Mouse (Mus musculus) hindbrain, embryonic 15.5 days (tissue): Measurements from ENCODE around the gene Tcte3. TPM values are rescaled to one million over a fixed set of nuclear protein-coding genes. Genes with fewer than 3 reads are reported as not detected.
A peak's percentile ranks its signal among the peaks of the same experiment; 100 is the strongest.
"Not testable (repeated sequence)": the region's sequence is repeated elsewhere in the genome, so short reads cannot be mapped to it uniquely, and the experiment has no call there.

Source experiments
- ATAC-seq: fragments of 200-750 bp; cut with Nextera tagmentation; 2 replicates; pipeline ENCODE4 v1.8.0; 2017; ENCODE audit warnings: low read depth, moderate number of reproducible peaks, moderate TSS enrichment; ENCODE audit not compliant: low FRiP score
- H3K27ac ChIP-seq: fragments of 300-500 bp; sonication (generic); replicated peaks from 2 replicates; pipeline ENCODE4 v1.5.1; 2015; ENCODE audit warnings: mild to moderate bottlenecking, inconsistent platforms
- H3K27me3 ChIP-seq: fragments of 300-500 bp; sonication (generic); 2 replicates; pipeline ENCODE4 v1.6.1; 2015; ENCODE audit warnings: control low read depth, inconsistent platforms
- H3K36me3 ChIP-seq: fragments of 300-500 bp; sonication (generic); 2 replicates; pipeline ENCODE4 v1.6.1; 2015; ENCODE audit warnings: control low read depth, inconsistent platforms
- H3K4me1 ChIP-seq: fragments of 300-500 bp; sonication (generic); replicated peaks from 2 replicates; pipeline ENCODE4 v1.6.1; 2015; ENCODE audit warnings: control low read depth, inconsistent platforms
- H3K4me2 ChIP-seq: fragments of 300-500 bp; sonication (generic); 2 replicates; pipeline ENCODE4 v1.6.1; 2015; ENCODE audit warnings: moderate library complexity, mild to moderate bottlenecking, inconsistent platforms
- H3K4me3 ChIP-seq: fragments of 300-500 bp; sonication (generic); 2 replicates; pipeline ENCODE4 v1.5.1; 2015; ENCODE audit warnings: mild to moderate bottlenecking, inconsistent platforms
- H3K9ac ChIP-seq: fragments of 300-500 bp; sonication (generic); 2 replicates; pipeline ENCODE4 v1.6.1; 2015; ENCODE audit warnings: inconsistent platforms
- H3K9me3 ChIP-seq: fragments of 300-500 bp; sonication (generic); 2 replicates; pipeline ENCODE4 v1.6.1; 2016; ENCODE audit warnings: control low read depth, inconsistent platforms
- WGBS: fragments of 180-500 bp; shearing (Covaris S2); methylation state at CpG from one replicate; pipeline ENCODE4 v1.1.7; 2015; 5-methylcytosine and 5-hydroxymethylcytosine counted together
- polyA plus RNA-seq: library from polyadenylated mRNA; unstranded; fragments of >200 nt; fragmentation: Nextera tagmentation; extraction: Ambion mirVana; gene quantifications from 2 replicates; pipeline ENCODE4 v1.2.1, GENCODE M21; 2015

The Tcte3 gene
- polyA plus RNA-seq = 0.52 and 0.71 TPM in 2 replicates

- H3K27me3 ChIP-seq, H3K9me3 ChIP-seq, H3K27ac ChIP-seq, H3K4me2 ChIP-seq, H3K36me3 ChIP-seq, H3K4me1 ChIP-seq, H3K9ac ChIP-seq: not testable (repeated sequence)
- peak; percentile 98 for ATAC-seq
- WGBS = 0% methylated on average over 10 of the region's 56 CpGs
- H3K4me3 ChIP-seq = peak within 1 kb of the TSS; percentile 21; the same call in 1 of the 2 replicates
Measured at GRCm38 (mm10) chr17:15041175-15041729, at the start of gene Tcte3, which contains the start of the genes Ermard and Gm3448. Gene Tcte3 (minus strand): TSS chr17:15041488. Gene Ermard (plus strand): TSS chr17:15041208. Gene Gm3448 (minus strand): TSS chr17:15041537.

DNA sequence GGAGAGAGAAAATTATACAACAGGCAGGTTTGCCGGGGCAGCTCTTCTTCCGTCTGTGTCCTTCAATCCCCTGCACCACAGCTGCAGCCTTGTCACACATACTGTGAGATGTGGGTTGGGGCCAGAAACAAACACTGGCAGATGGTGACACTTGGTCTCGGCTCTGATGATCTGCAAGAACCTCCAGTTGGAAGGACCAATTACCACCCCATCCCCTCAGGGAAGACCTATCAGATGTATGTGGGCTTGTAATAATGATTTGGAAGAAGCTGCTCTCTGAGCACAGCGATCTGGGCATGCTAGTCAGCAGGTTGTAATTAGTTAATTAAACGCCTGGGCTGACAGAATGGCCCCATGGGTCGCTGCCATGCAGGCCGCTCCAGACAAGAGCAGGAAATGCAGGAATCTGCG is 47.3 kb upstream of the Tcte3 start:
- Histone ChIP-seq H3K9ac (no peak overlapping the region), H3K4me3 (no peak overlapping the region), H3K4me1 (peaks cover 20% of the 10 kb centered on the region), H3K36me3 (no peaks in the 10 kb centered on the region), H3K4me2 (peak overlapping the region; percentile 16; the same call in 1 of the 2 replicates), H3K27me3 (no peaks in the 10 kb centered on the region), H3K27ac (peak overlapping the region; percentile 28), H3K9me3 (no peaks in the 10 kb centered on the region)
- ATAC-seq = peak; percentile 87
- 8% methylated on average over 8 of the region's 8 CpGs for WGBS

GRCm38 (mm10) chr17:15088166-15088565 is 46.9 kb upstream of the Tcte3 start:
- H3K9ac ChIP-seq = no peak overlapping the region
- H3K4me1 ChIP-seq = peaks cover 20% of the 10 kb centered on the region
- H3K4me2 ChIP-seq = no peak overlapping the region
- peak; percentile 70 for ATAC-seq
- WGBS = 25% methylated on average over 2 of the region's 2 CpGs
- H3K27ac ChIP-seq = peak overlapping the region; percentile 28
- H3K9me3 ChIP-seq = no peaks in the 10 kb centered on the region
- H3K36me3 ChIP-seq = no peaks in the 10 kb centered on the region
- no peaks in the 10 kb centered on the region for H3K27me3 ChIP-seq
- no peak overlapping the region for H3K4me3 ChIP-seq

DNA sequence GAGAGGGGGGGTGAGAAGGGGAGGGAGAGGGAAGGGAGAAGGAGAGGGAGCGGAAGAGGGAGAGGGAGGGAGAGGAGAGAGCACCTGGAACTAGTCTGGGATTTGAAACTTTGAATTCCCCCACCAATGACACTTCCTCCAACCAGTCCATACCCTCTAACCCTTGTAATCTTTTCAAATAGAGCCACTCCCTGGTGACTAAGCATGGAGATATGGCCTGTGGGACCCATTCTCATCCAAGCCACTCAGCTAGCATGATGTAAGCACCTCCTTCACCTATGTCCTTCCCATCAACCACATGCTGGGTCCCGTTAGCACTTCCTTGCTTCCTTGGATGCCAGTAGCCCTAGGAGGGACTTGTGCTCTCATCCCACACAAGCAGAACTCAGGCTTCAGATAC is 43.7 kb upstream of the Tcte3 start:
- Histone ChIP-seq H3K4me2 (no peak overlapping the region), H3K27me3 (0 out of 2 replicates have a peak, but pooled peaks cover 3% of the 10 kb centered on the region), H3K9ac (no peak overlapping the region), H3K9me3 (no peaks in the 10 kb centered on the region), H3K4me1 (peaks cover 20% of the 10 kb centered on the region), H3K4me3 (no peak overlapping the region), H3K36me3 (no peaks in the 10 kb centered on the region), H3K27ac (no peak overlapping the region)
- ATAC-seq = no peak
- WGBS = 74% methylated on average over 2 of the region's 2 CpGs

GRCm38 (mm10) chr17:15084226-15084848 is 43.0 kb upstream of the Tcte3 start:
- no peaks in the 10 kb centered on the region for H3K9me3 ChIP-seq
- H3K4me2 ChIP-seq = no peak overlapping the region
- no peak overlapping the region for H3K27ac ChIP-seq
- no peak for ATAC-seq
- H3K4me3 ChIP-seq = no peak overlapping the region
- H3K36me3 ChIP-seq = no peaks in the 10 kb centered on the region
- H3K27me3 ChIP-seq = 0 out of 2 replicates have a peak, but pooled peaks cover 3% of the 10 kb centered on the region
- peaks cover 18% of the 10 kb centered on the region for H3K4me1 ChIP-seq
- no peak overlapping the region for H3K9ac ChIP-seq
- WGBS = 58% methylated on average over 13 of the region's 13 CpGs

GRCm38 (mm10) chr17:15077536-15077935 is 36.2 kb upstream of the Tcte3 start:
- H3K4me2 ChIP-seq = no peak overlapping the region
- H3K36me3 ChIP-seq = no peaks in the 10 kb centered on the region
- H3K27me3 ChIP-seq = 0 out of 2 replicates have a peak, but pooled peaks cover 3% of the 10 kb centered on the region
- ATAC-seq = no peak
- 50% methylated on average over 2 of the region's 2 CpGs for WGBS
- H3K9ac ChIP-seq = no peak overlapping the region
- no peaks in the 10 kb centered on the region for H3K9me3 ChIP-seq
- no peak overlapping the region for H3K4me3 ChIP-seq
- no peak overlapping the region for H3K27ac ChIP-seq
- H3K4me1 ChIP-seq = no peaks in the 10 kb centered on the region

- WGBS = 83% methylated on average over 8 of the region's 8 CpGs
- H3K27me3 ChIP-seq = no peaks in the 10 kb centered on the region
- no peak overlapping the region for H3K4me2 ChIP-seq
- no peak overlapping the region for H3K4me3 ChIP-seq
- no peak for ATAC-seq
- H3K4me1 ChIP-seq = no peaks in the 10 kb centered on the region
- H3K36me3 ChIP-seq = no peaks in the 10 kb centered on the region
- H3K9ac ChIP-seq = no peak overlapping the region
- H3K9me3 ChIP-seq = no peaks in the 10 kb centered on the region
- no peak overlapping the region for H3K27ac ChIP-seq
Measured at GRCm38 (mm10) chr17:15075033-15075432, 33.7 kb upstream of the Tcte3 start.

GRCm38 (mm10) chr17:15072211-15072610 is 30.9 kb upstream of the Tcte3 start:
- H3K27ac ChIP-seq = no peak overlapping the region
- ATAC-seq = 0 out of 2 replicates have a peak, but pooled peaks have one; percentile 44
- H3K4me1 ChIP-seq = no peaks in the 10 kb centered on the region
- H3K36me3 ChIP-seq = no peaks in the 10 kb centered on the region
- 66% methylated on average over 2 of the region's 2 CpGs for WGBS
- H3K4me3 ChIP-seq = no peak overlapping the region
- no peak overlapping the region for H3K9ac ChIP-seq
- H3K9me3 ChIP-seq = no peaks in the 10 kb centered on the region
- no peak overlapping the region for H3K4me2 ChIP-seq
- H3K27me3 ChIP-seq = no peaks in the 10 kb centered on the region

DNA sequence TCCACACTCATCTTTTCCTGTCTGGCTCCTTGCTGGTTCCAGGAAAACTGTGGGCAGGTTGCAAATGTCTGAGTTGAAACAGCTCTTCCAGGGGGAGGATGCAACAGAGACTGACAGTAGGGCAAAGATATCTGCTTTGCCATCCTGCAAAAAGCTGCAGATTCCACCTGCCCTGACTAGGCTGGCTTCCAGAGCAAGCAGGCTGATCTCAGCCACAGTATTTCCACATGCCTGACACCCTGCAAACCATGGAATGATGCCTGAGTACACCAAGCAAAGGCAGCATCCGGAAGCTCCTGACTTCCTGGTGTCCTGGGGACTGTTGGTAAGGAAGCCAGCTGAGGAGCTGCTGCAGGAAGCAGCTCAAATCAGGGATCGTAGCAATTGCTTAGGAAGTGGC is 27.8 kb upstream of the Tcte3 start:
- Histone ChIP-seq H3K4me3 (no peak overlapping the region), H3K4me1 (peaks cover 9% of the 10 kb centered on the region), H3K36me3 (0 out of 2 replicates have a peak, but pooled peaks cover 3% of the 10 kb centered on the region), H3K9me3 (no peaks in the 10 kb centered on the region), H3K4me2 (no peak overlapping the region), H3K27me3 (no peaks in the 10 kb centered on the region), H3K27ac (no peak overlapping the region), H3K9ac (no peak overlapping the region)
- ATAC-seq = no peak
- 77% methylated on average over 2 of the region's 2 CpGs for WGBS

GRCm38 (mm10) chr17:15068040-15068792 is 26.9 kb upstream of the Tcte3 start:
- Histone ChIP-seq H3K4me1 (peaks cover 9% of the 10 kb centered on the region), H3K36me3 (peaks cover 11% of the 10 kb centered on the region; the same call in 1 of the 2 replicates), H3K4me2 (no peak overlapping the region), H3K4me3 (no peak overlapping the region), H3K27me3 (no peaks in the 10 kb centered on the region), H3K27ac (no peak overlapping the region), H3K9ac (no peak overlapping the region), H3K9me3 (no peaks in the 10 kb centered on the region)
- ATAC-seq = no peak
- 65% methylated on average over 8 of the region's 8 CpGs for WGBS

GRCm38 (mm10) chr17:15066911-15067310 is 25.6 kb upstream of the Tcte3 start:
- Histone ChIP-seq H3K27me3 (no peaks in the 10 kb centered on the region), H3K9ac (no peak overlapping the region), H3K9me3 (no peaks in the 10 kb centered on the region), H3K4me3 (no peak overlapping the region), H3K4me1 (peaks cover 9% of the 10 kb centered on the region), H3K36me3 (peaks cover 16% of the 10 kb centered on the region), H3K4me2 (no peak overlapping the region), H3K27ac (no peak overlapping the region)
- 73% methylated on average over 1 of the region's 1 CpGs for WGBS
- no peak for ATAC-seq

- H3K9me3 ChIP-seq = no peaks in the 10 kb centered on the region
- no peak overlapping the region for H3K4me3 ChIP-seq
- WGBS = 41% methylated on average over 6 of the region's 6 CpGs
- peak; percentile 84 for ATAC-seq
- peaks cover 9% of the 10 kb centered on the region for H3K4me1 ChIP-seq
- peaks cover 20% of the 10 kb centered on the region for H3K36me3 ChIP-seq
- 0 out of 2 replicates have a peak overlapping the region, but pooled peaks have one; percentile 25 for H3K9ac ChIP-seq
- peak overlapping the region; percentile 56; the same call in 1 of the 2 replicates for H3K27ac ChIP-seq
- H3K4me2 ChIP-seq = peak overlapping the region; percentile 48
- no peaks in the 10 kb centered on the region for H3K27me3 ChIP-seq
Measured at GRCm38 (mm10) chr17:15066066-15066465, 24.8 kb upstream of the Tcte3 start.
